Mouse (Mus musculus): ENCODE data around the gene Heatr4. TPM values are rescaled to one million over a fixed set of nuclear protein-coding genes. Genes with fewer than 3 reads are reported as not detected.

Heatr4 gene
- total RNA-seq, 2 experiments from 2014 or later = not detected

GRCm38 (mm10) chr12:83998341-83999107 is 13.9 kb upstream of the Heatr4 start:
- no peak for DNase-seq

GRCm38 (mm10) chr12:83997221-83997620 is 12.6 kb upstream of the Heatr4 start:
- DNase-seq = no peak

DNA sequence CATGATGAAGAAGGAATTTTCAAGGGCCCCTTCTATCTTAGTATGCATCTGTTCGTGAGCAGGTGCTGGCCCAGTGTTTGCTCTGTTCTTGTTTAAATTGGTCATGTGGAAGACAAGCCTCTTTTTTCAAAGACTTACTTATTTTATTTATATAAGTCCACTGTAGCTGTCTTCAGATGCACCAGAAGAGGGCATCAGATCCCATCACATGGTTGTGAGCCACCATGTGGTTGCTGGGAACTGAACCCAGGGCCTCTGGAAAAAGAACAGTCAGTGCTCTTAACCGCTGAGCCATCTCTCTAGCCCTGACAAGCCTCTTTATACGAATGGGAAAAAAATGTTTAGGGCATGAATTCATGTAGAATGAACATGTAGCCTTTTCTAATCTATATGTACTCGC is 4.7 kb upstream of the Heatr4 start:
- DNase-seq = no peak

DNA sequence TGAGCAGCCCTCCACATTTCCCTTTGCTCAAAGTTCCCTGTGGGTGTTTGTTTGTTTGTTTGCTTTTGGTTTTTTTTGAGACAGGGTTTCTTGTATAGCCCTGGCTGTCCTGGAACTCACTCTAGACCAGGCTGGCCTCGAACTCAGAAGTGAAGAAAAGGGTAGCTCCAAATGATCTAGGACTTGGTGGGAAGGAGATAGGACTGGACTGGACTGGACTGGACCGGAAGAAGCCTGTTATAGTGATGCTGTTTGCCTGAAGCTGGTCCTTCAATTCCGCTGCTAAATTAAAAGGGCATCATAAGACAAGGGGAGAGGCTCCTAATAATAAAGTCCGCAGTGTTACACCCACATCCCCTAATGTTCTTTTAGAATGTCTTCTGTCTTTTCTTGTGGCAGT is 3.8 kb upstream of the Heatr4 start:
- DNase-seq = no peak

DNA sequence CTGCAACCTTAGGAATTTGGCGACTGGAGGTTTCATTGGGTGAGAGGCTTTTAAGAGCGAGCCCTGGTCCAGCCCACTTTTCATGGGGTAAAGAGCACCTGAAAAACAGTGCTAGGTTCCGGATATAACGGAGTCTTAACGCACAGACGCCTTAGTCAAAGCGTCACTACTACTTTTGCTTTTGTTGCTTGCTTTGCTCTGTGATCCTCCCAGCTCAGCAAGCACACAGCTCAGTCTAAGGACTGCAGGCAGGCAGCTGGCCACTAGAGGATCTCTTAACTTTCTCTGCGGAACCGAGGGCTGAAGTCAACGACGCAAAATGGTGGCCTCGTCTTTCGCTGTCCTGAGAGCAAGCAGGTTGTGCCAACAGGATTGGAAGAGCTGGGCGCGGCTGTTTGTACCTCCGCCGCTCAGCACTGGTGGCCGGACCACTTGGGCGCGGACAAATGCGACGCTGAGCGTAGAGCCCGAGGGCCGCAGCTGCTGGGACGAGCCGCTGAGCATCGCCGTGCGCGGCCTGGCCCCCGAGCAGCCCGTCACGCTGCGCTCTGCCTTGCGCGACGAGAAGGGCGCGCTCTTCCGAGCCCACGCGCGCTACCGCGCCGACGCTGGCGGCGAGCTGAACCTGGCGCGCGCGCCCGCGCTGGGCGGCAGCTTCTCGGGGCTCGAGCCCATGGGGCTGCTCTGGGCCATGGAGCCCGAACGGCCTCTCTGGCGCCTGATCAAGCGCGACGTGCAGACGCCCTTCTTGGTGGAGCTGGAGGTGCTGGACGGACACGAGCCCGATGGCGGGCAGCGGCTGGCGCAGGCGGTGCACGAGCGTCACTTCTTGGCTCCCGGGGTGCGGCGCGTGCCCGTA is 3.2 kb upstream of the Heatr4 start, which contains the start of gene Acot2:
Acot2 (plus strand) TSS at position 279 of the 859 bp plus-strand sequence.
- DNase-seq = peak; percentile 72

DNA sequence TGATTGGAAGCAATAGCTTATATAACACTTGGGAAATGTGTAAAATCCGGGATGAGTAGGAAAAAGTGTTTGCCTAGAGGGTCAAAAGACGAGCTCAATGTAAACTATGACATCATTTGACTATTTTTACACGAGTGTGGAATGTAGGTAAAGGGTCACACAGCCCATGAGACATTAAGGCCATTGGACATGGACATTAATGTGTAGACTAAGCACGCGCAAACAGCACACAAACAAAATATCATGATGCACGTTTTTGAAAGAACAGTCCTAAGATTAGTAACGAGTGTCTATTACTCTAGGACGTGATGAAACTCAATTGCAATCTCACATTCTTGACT is 2.6 kb upstream of the Heatr4 start:
- DNase-seq = no peak

- no peak for DNase-seq
Observed at GRCm38 (mm10) chr12:83981615-83982014, 3.0 kb downstream of the Heatr4 start.

- no peak for DNase-seq
Observed at GRCm38 (mm10) chr12:83978862-83979261, 5.8 kb downstream of the Heatr4 start.

DNA sequence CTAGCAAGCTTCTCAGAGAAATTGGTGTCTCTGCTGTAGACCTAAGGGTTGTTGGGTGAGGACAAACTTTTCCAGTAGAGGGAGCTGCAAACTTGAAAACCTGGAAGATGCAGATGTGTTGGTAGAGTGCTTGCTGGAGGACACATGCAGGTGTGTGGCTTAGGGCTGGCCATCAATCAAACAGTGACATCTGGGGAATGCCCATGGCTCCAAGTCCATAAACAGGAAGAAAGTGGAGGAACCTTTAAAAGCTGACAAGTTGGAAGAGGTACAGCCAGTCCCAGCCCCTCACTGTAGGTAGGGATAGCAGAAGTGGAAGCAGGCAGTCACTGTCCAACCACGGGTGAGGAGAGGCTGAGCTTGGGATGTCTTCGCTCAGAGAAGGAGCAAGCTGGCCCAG is 12.5 kb downstream of the Heatr4 start:
- DNase-seq = no peak

DNA sequence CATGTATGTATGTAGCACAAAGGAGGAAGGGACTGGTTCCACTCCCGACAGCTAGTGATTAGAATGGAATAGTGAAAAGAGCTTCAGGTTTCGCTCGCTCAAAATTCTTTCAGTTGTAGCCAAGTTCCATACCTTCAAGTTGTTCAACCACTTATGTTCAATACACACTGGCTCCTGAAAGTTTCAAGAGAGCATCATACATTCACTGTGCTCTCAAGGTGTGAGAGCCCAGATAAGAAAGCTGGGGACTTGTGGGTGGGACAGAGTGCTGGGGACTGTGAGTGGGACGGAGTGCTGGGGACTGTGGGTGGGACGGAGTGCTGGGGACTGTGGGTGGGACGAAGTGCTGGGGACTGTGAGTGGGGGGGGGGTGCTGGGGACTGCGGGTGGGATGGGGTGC is 19.4 kb downstream of the Heatr4 start:
- no peak for DNase-seq

DNA sequence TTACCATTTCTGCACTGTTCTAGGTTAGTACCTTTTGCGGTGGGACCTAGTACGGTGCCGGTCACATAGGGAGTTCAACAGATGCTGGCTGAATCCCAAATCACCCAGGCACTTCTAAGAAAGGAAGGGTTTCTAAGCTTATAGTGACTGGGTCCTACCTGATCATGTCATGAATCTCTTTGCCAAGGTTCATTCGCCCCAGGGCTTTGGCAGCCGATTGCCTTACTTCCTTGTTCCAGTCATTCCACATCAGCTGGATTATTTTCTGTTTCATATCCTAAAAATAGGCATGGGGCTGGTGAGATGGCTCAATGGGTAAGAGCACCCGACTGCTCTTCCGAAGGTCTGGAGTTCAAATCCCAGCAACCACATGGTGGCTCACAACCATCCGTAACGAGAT is 26.4 kb downstream of the Heatr4 start:
- DNase-seq = no peak

- DNase-seq = no peak
Observed at GRCm38 (mm10) chr12:83951711-83952575, 32.7 kb downstream of the Heatr4 start.

DNA sequence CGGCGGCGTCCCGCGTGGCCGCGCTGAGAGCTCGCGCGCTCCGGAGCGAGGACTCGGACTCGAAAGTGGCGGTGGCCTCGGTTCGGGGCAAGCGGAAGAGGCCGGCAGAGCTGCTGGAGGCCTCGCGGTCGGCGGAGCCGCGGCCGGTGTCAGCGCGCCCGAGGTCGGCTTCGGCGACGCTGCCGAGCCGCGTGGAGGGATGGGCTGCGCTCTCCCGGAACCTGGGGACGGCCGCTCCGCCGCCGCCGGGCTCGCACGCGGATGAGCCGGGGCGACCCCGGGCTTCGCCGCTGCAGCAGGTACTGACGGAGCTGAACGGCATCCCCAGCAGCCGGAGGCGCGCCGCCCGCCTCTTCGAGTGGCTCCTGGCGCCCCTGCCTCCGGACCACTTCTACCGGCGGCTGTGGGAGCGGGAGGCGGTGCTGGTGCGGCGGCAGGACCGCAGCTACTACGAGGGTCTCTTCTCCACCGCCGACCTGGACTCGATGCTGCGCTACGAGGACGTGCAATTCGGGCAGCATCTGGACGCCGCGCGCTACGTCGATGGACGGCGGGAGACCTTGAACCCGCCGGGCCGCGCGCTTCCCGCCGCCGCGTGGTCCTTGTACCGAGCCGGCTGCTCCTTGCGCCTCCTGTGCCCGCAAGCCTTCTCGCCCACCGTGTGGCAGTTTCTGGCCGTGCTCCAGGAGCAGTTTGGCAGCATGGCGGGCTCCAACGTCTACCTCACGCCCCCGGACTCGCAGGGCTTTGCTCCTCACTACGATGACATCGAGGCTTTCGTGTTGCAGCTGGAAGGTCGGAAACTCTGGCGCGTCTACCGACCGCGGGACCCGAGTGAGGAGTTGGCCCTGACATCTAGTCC is 33.6 kb downstream of the Heatr4 start:
- DNase-seq = peak; percentile 13

DNA sequence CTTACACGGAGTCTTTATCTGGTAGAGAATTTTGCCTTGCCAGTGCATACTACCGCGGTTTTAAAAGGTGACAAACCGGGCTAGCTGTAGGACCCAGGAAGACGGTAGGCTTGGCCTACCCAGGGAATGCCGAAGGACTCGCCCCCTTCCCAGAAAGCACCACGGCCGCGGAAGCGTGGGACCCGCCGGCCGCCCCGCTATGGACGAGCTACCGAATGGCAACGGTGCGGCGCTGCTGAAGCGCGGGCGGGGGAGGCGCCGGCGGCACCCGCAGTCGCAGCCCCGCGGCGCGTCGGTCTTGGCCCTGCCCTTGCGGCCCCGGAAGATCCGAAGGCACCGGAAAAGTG is 34.2 kb downstream of the Heatr4 start, which contains the start of gene Riox1:
Riox1 (plus strand) TSS at position 116 of the 347 bp plus-strand sequence.
- peak; percentile 81 for DNase-seq

DNA sequence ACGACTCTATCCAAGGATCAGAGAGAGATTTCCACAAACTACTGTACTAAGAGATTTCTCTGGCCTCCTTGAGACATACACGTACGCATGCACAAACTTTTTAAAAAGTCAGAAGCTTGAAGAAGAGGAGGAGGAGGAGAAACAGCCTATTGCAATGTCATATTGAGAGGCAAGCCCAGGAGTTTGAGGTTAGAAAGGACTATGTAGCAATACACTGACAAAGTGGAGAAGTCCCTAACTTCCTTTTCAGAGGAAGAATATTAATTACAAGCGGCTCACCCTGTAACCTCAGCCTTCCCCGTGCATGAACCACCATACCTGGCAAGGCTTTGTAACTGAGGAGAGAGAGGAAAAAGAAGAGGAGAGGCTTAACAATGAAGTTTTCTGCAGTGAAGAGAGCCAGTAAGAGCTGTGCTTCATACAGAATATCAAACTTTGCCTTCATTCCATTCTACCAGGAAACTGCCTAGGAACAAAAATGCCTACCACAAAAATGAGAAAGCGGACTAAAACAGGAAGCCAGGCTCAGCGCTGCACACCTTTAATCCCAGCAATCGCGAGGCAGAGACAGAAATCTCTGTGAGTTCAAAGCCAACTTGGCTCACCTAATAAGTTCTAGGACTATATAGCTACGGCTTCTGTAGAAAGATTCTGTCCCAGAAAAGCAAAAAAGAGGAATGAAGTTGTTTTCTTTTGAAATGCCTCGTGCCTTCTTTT is 34.7 kb downstream of the Heatr4 start:
- DNase-seq = no peak

GRCm38 (mm10) chr12:83949043-83949442 is 35.6 kb downstream of the Heatr4 start:
- no peak for DNase-seq

DNA sequence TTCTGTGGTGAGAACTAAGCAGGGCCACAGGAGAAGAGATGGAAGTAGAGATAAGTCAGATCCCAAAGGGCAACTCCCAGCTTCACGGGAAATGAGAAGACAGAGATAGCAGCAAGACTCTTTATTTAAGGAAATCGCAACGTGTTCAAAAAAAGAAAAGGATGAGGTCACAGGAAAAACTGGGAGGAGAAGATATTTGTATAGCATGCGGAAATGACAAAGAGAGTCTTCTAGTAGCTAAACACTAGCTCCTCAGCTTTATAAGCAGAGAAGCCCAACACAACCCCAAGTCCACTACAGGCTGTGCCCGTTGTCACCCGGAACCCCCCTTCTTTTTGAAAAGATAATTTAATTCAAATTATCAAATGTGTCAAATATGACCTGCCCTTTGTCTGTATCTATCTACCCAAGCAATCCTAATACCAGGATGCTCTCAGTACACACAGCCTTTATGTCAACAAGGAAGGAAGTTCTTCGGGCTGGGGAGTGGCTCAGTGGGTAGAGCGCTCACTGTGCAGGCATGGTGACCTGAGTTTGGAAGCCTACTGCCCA is 37.3 kb downstream of the Heatr4 start:
- DNase-seq = no peak

DNA sequence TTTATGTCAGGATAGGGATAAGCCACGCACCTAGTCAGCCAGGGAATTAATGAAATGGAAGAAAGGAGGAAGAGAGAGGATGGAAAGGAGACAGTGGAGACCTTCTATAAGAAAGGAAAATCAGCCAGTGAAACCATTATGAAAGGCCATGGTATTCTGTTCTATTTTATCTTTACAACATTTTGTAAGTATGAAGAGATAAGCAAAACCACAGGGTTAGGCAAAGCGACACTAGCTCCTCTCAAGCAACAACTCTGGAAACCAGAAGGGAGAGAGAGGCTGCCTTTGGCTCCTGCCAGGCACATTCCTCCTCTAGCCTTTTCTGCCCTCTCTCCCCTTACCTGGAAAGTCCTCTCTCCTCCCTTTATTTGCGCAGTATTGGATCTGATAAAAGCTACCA is 42.7 kb downstream of the Heatr4 start:
- DNase-seq = no peak

- no peak for DNase-seq
Observed at GRCm38 (mm10) chr12:83940031-83940430, 44.6 kb downstream of the Heatr4 start.

- no peak for DNase-seq
Observed at GRCm38 (mm10) chr12:83939332-83939731, 45.3 kb downstream of the Heatr4 start.
